Mouse (Mus musculus) liver, embryonic 14.5 days (tissue): ENCODE measurements at regions not wholly inside any gene's neighbourhood (a gene's known extent, or its start where the extent isn't known, plus 50 kb on each side); places are given as distances from the start of the nearest gene placed in this dataset.

Experiments
- ATAC-seq: fragments of 200-750 bp; cut with Nextera tagmentation; 2 replicates; pipeline ENCODE4 v1.8.0; 2017; ENCODE audit warnings: moderate number of reproducible peaks, mild to moderate bottlenecking, moderate library complexity; ENCODE audit not compliant: insufficient read depth
- DNase-seq, 3 experiments: peaks; one replicate each; pipeline ENCODE4 v3.0.0-alpha.2; 2012 to 2013; ENCODE audit warnings: low read depth in 3 of 3, low spot score in 3 of 3
- H3K27ac ChIP-seq: fragments of 300-500 bp; sonication (generic); 2 replicates; pipeline ENCODE4 v1.5.1; 2014; ENCODE audit warnings: moderate library complexity, mild to moderate bottlenecking, control low read depth, inconsistent platforms
- H3K27me3 ChIP-seq: fragments of 300-500 bp; sonication (generic); 2 replicates; pipeline ENCODE4 v1.6.1; 2014; ENCODE audit warnings: mild to moderate bottlenecking, low read length, moderate library complexity; ENCODE audit not compliant: control insufficient read depth, insufficient read depth
- H3K36me3 ChIP-seq: fragments of 300-500 bp; sonication (generic); replicated peaks from 2 replicates; pipeline ENCODE4 v1.6.1; 2014; ENCODE audit warnings: low read depth; ENCODE audit not compliant: control insufficient read depth, insufficient read depth
- H3K4me1 ChIP-seq, 2 experiments: fragments of 200-500 bp in 1 of 2; fragments of 300-500 bp in 1 of 2; sonication (generic) in 1 of 2; replicated peaks; 2 replicates each; pipeline ENCODE4 v1.6.1; 2012 to 2014; ENCODE audit warnings: antibody characterized with exemption in 1 of 2, inconsistent platforms in 1 of 2, low read length in 1 of 2; ENCODE audit not compliant: control insufficient read depth in 2 of 2, insufficient read depth in 2 of 2
- H3K4me2 ChIP-seq: fragments of 300-500 bp; sonication (generic); 2 replicates; pipeline ENCODE4 v1.6.1; 2014; ENCODE audit warnings: low read depth, mild to moderate bottlenecking, control low read depth, moderate library complexity
- H3K4me3 ChIP-seq, 2 experiments: fragments of 200-500 bp in 1 of 2; fragments of 300-500 bp in 1 of 2; sonication (generic) in 1 of 2; 2 replicates each; pipeline ENCODE4 v1.5.1; 2012 to 2014; ENCODE audit warnings: low read depth in 2 of 2, low read length in 2 of 2, mild to moderate bottlenecking in 2 of 2, control low read depth in 1 of 2, inconsistent platforms in 1 of 2, moderate library complexity in 1 of 2; ENCODE audit not compliant: insufficient read depth in 1 of 2
- H3K9ac ChIP-seq: fragments of 300-500 bp; sonication (generic); replicated peaks from 2 replicates; pipeline ENCODE4 v1.6.1; 2014; ENCODE audit warnings: mild to moderate bottlenecking, control low read depth, moderate library complexity
- H3K9me3 ChIP-seq: fragments of 300-500 bp; sonication (generic); 2 replicates; pipeline ENCODE4 v1.6.1; 2016; ENCODE audit warnings: low read length, mixed read lengths; ENCODE audit not compliant: control insufficient read depth
- CTCF ChIP-seq: IDR thresholded peaks from 2 replicates; pipeline ENCODE4 v1.5.1; 2016; ENCODE audit warnings: antibody characterized with exemption, low read depth, control low read depth
- EP300 ChIP-seq: IDR thresholded peaks from 2 replicates; pipeline ENCODE4 v1.6.1; 2016; ENCODE audit warnings: antibody characterized with exemption, low read depth
- WGBS: fragments of 180-500 bp; shearing (Covaris S2); extraction: QIAGEN DNeasy Blood & Tissue Kit; methylation state at CpG from one replicate; pipeline ENCODE4 v1.1.7; 2014; ENCODE audit not compliant: insufficient replicate concordance; 5-methylcytosine and 5-hydroxymethylcytosine counted together

- WGBS, result 38% methylated on average over 2 of the region's 2 CpGs
- H3K27me3 ChIP-seq, result no peaks in the 10 kb centered on the region
- H3K36me3 ChIP-seq, result no peaks in the 10 kb centered on the region
- no peak overlapping the region for H3K4me3 ChIP-seq
- no peaks in the 10 kb centered on the region for H3K4me1 ChIP-seq
- H3K9me3 ChIP-seq, result no peaks in the 10 kb centered on the region
- no peak for DNase-seq
- H3K4me2 ChIP-seq, result no peak overlapping the region
- no peak for ATAC-seq
- no peak overlapping the region for H3K27ac ChIP-seq
- H3K9ac ChIP-seq, result no peak overlapping the region
- TF ChIP-seq CTCF (no peak), EP300 (no peak)
Measured at GRCm38 (mm10) chr1:76373931-76374330, 827.9 kb downstream of the Slc4a3 start.

- WGBS, result 8% methylated on average over 3 of the region's 3 CpGs
- TF ChIP-seq EP300 (no peak), CTCF (no peak)
- H3K9me3 ChIP-seq, result no peaks in the 10 kb centered on the region
- H3K4me1 ChIP-seq, result no peaks in the 10 kb centered on the region
- no peak overlapping the region for H3K4me2 ChIP-seq
- H3K27me3 ChIP-seq, result no peaks in the 10 kb centered on the region
- DNase-seq, result no peak
- H3K9ac ChIP-seq, result no peak overlapping the region
- H3K4me3 ChIP-seq, result no peak overlapping the region
- no peak for ATAC-seq
- no peaks in the 10 kb centered on the region for H3K36me3 ChIP-seq
- H3K27ac ChIP-seq, result no peak overlapping the region
Measured at GRCm38 (mm10) chr1:76378154-76378553, 832.1 kb downstream of the Slc4a3 start.

- Histone ChIP-seq H3K4me3 (no peak overlapping the region), H3K27me3 (no peaks in the 10 kb centered on the region), H3K4me2 (no peak overlapping the region), H3K9ac (no peak overlapping the region), H3K27ac (no peak overlapping the region), H3K9me3 (no peaks in the 10 kb centered on the region), H3K4me1 (no peaks in the 10 kb centered on the region), H3K36me3 (no peaks in the 10 kb centered on the region)
- TF ChIP-seq EP300 (no peak), CTCF (no peak)
- 39% methylated on average over 6 of the region's 6 CpGs for WGBS
- DNase-seq (no peak), ATAC-seq (no peak)
Measured at GRCm38 (mm10) chr1:76392536-76392935, 846.5 kb downstream of the Slc4a3 start.

- Histone ChIP-seq H3K9me3 (no peaks in the 10 kb centered on the region), H3K36me3 (no peaks in the 10 kb centered on the region), H3K9ac (no peak overlapping the region), H3K27ac (no peak overlapping the region), H3K27me3 (no peaks in the 10 kb centered on the region), H3K4me2 (no peak overlapping the region), H3K4me3 (no peak overlapping the region), H3K4me1 (no peaks in the 10 kb centered on the region)
- TF ChIP-seq CTCF, result no peak
- TF ChIP-seq EP300, result no peak
- WGBS, result 78% methylated on average over 8 of the region's 8 CpGs
- ATAC-seq (no peak), DNase-seq (no peak)
Measured at GRCm38 (mm10) chr1:76394038-76394437, 848.0 kb downstream of the Slc4a3 start.

- TF ChIP-seq EP300 (no peak), CTCF (no peak)
- Histone ChIP-seq H3K27ac (no peak overlapping the region), H3K27me3 (no peaks in the 10 kb centered on the region), H3K36me3 (no peaks in the 10 kb centered on the region), H3K4me1 (no peaks in the 10 kb centered on the region), H3K4me3 (no peak overlapping the region), H3K4me2 (no peak overlapping the region), H3K9me3 (no peaks in the 10 kb centered on the region), H3K9ac (no peak overlapping the region)
- DNase-seq (no peak), ATAC-seq (no peak)
- WGBS, result 57% methylated on average over 2 of the region's 2 CpGs
Measured at GRCm38 (mm10) chr1:76402854-76403253, 856.8 kb downstream of the Slc4a3 start.
